Mouse (Mus musculus) cerebellum, adult 2 months (tissue): Measurements from ENCODE around the gene Zswim1.

Source experiments
- CTCF ChIP-seq: fragments of 200-500 bp; IDR thresholded peaks from 2 replicates; pipeline ENCODE4 v1.5.1; 2011; ENCODE audit warnings: low read depth, mild to moderate bottlenecking, control low read depth, low read length, moderate library complexity, borderline replicate concordance; ENCODE audit not compliant: insufficient read depth
- POLR2A ChIP-seq: fragments of 200-500 bp; IDR thresholded peaks from 2 replicates; pipeline ENCODE4 v1.6.1; 2011; ENCODE audit warnings: low read length, control low read depth, borderline replicate concordance; ENCODE audit not compliant: insufficient read depth

- TF ChIP-seq POLR2A: no peak
- no peak for TF ChIP-seq CTCF
These were observed 39.8 kb downstream of the Zswim1 start for GRCm38 (mm10) chr2:164862179-164862861.
